Mouse (Mus musculus) hindbrain, embryonic 13.5 days (tissue): Measurements from ENCODE around the gene Pkn1. TPM values are rescaled to one million over a fixed set of nuclear protein-coding genes. Genes with fewer than 3 reads are reported as not detected.

Experiments used
- ATAC-seq: fragments of 200-750 bp; cut with Nextera tagmentation; 2 replicates; pipeline ENCODE4 v1.8.0; 2017; ENCODE audit warnings: moderate TSS enrichment; ENCODE audit not compliant: low FRiP score
- H3K27ac ChIP-seq: fragments of 300-500 bp; sonication (generic); 2 replicates; pipeline ENCODE4 v1.5.1; 2015; ENCODE audit warnings: inconsistent platforms, mild to moderate bottlenecking, moderate library complexity
- H3K27me3 ChIP-seq: fragments of 300-500 bp; sonication (generic); 2 replicates; pipeline ENCODE4 v1.6.1; 2015; ENCODE audit warnings: mild to moderate bottlenecking, inconsistent platforms
- H3K36me3 ChIP-seq: fragments of 300-500 bp; sonication (generic); 2 replicates; pipeline ENCODE4 v1.6.1; 2015; ENCODE audit warnings: mild to moderate bottlenecking, inconsistent platforms
- H3K4me1 ChIP-seq: fragments of 300-500 bp; sonication (generic); replicated peaks from 2 replicates; pipeline ENCODE4 v1.6.1; 2015; ENCODE audit warnings: inconsistent platforms
- H3K4me2 ChIP-seq: fragments of 300-500 bp; sonication (generic); 2 replicates; pipeline ENCODE4 v1.6.1; 2015; ENCODE audit warnings: inconsistent platforms, mild to moderate bottlenecking, moderate library complexity
- H3K4me3 ChIP-seq: fragments of 300-500 bp; sonication (generic); 2 replicates; pipeline ENCODE4 v1.5.1; 2015; ENCODE audit warnings: mild to moderate bottlenecking, inconsistent platforms
- H3K9ac ChIP-seq: fragments of 300-500 bp; sonication (generic); 2 replicates; pipeline ENCODE4 v1.6.1; 2015; ENCODE audit warnings: mild to moderate bottlenecking, inconsistent platforms
- H3K9me3 ChIP-seq: fragments of 300-500 bp; sonication (generic); 2 replicates; pipeline ENCODE4 v1.6.1; 2016; ENCODE audit warnings: inconsistent platforms
- WGBS: fragments of 180-500 bp; shearing (Covaris S2); methylation state at CpG from one replicate; pipeline ENCODE4 v1.1.7; 2015; 5-methylcytosine and 5-hydroxymethylcytosine counted together
- polyA plus RNA-seq: library from polyadenylated mRNA; unstranded; fragments of >200 nt; fragmentation: Nextera tagmentation; extraction: Ambion mirVana; gene quantifications from 2 replicates; pipeline ENCODE4 v1.2.1, GENCODE M21; 2015

Pkn1 gene
- polyA plus RNA-seq, 1 experiment from 2014 or later, result 23.7 TPM

DNA sequence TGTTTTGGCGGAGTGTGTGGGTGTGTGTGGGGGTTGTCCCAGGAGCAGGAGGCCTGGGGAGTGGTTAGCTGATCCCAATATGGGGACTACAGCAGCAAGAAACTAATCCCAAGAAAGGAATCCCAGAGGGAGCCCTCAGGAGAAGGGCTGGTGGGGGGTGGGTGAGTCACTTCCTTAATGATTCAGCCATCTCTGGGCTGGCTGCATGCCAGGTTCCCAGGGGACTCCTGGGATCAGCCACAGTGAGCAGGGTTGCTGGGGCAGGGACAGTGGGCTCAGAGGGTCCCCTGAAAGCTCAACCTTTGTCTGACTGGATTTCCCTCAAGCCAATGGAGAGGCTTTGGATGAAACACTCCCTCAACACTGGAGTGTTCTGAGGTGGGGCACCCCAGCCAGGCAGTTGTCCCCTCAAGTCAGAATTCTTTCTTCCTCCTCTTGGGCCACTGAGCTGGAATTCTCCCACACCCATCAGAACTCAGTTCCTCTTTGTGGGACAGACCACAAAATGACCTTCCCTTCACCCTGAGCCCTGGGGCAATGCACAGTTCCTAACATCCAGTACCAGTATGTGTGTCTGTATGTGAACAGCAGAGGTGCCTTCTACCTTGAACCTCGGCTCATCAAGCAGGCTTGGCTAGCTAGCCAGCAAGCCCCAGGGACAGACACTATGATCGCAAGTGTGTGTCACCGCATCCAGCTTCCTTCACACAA, 39.0 kb upstream of the Pkn1 start:
- 61% methylated on average over 4 of the region's 4 CpGs for WGBS
- no peaks in the 10 kb centered on the region for H3K36me3 ChIP-seq
- peak overlapping the region; percentile 17; the same call in 1 of the 2 replicates for H3K4me2 ChIP-seq
- no peak for ATAC-seq
- H3K4me1 ChIP-seq, result peaks cover 25% of the 10 kb centered on the region
- peaks cover 58% of the 10 kb centered on the region for H3K27me3 ChIP-seq
- H3K9me3 ChIP-seq, result no peaks in the 10 kb centered on the region
- no peak overlapping the region for H3K4me3 ChIP-seq
- H3K9ac ChIP-seq, result no peak overlapping the region
- H3K27ac ChIP-seq, result no peak overlapping the region

DNA sequence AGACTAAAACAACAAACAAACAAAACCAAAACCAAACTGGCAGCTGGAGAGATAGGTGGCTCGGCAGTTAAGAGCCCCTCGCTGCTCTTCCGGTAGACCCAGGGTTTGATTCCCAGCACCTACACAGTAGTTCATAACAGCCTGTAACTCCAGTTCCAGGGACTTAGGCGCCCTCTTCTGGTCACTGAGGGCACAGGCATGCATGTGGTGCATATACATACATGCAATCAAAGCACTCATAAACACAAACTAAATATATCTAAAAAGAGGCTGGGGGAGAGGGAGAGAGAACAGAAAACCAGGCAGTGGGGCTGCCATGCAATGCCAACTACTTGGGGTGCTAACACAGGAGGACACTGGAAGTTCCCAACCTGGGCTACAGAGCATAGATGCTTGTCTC, 38.4 kb upstream of the Pkn1 start:
- H3K36me3 ChIP-seq, result no peaks in the 10 kb centered on the region
- no peaks in the 10 kb centered on the region for H3K9me3 ChIP-seq
- no peak overlapping the region for H3K27ac ChIP-seq
- no peak overlapping the region for H3K9ac ChIP-seq
- no peak for ATAC-seq
- WGBS, result 83% methylated on average over 4 of the region's 4 CpGs
- no peak overlapping the region for H3K4me2 ChIP-seq
- H3K4me3 ChIP-seq, result no peak overlapping the region
- H3K4me1 ChIP-seq, result peaks cover 25% of the 10 kb centered on the region
- H3K27me3 ChIP-seq, result peaks cover 51% of the 10 kb centered on the region

DNA sequence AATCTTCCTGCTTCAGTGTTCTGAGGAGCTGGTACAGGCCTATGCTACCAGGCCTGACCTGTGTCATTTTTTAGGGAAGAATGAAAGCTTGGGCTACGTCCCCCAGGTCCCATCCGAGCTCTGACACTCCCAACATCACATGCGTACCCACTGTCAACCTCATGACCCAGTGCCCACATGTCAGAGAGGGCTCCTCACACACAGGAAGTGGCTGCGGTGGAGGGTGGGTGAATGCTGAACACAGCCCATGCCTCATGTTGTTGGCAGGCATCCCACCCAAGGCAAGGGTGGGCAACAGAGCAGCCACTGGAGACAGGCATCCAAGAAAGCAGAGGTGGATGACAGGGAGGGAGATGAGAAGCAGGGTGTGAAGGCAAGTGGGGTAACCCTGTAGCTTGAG, 37.7 kb upstream of the Pkn1 start:
- H3K27ac ChIP-seq, result no peak overlapping the region
- H3K27me3 ChIP-seq, result peaks cover 44% of the 10 kb centered on the region
- H3K9me3 ChIP-seq, result no peaks in the 10 kb centered on the region
- H3K4me2 ChIP-seq, result no peak overlapping the region
- 91% methylated on average over 4 of the region's 4 CpGs for WGBS
- ATAC-seq, result no peak
- H3K9ac ChIP-seq, result no peak overlapping the region
- H3K4me3 ChIP-seq, result no peak overlapping the region
- H3K4me1 ChIP-seq, result peaks cover 25% of the 10 kb centered on the region
- H3K36me3 ChIP-seq, result no peaks in the 10 kb centered on the region

DNA sequence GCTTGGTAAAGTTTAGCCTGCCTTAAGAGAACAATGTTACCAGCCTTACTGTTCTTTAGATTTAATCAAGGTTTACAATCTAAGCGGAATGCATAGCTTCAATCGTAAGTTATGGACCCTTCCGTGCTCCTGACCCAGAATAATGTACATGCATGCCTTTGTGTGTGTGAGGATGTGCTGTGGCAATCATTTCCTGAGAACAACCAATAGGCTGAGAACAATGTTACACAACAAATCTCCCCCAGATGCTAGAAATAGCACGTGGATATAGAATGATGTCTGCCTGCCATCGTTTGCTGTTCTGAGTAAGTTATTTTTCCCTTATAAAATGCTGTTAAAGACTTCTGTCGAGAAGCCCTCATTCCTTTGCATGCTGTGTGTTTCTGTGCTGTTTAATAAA, 33.9 kb upstream of the Pkn1 start:
- ATAC-seq, result no peak

DNA sequence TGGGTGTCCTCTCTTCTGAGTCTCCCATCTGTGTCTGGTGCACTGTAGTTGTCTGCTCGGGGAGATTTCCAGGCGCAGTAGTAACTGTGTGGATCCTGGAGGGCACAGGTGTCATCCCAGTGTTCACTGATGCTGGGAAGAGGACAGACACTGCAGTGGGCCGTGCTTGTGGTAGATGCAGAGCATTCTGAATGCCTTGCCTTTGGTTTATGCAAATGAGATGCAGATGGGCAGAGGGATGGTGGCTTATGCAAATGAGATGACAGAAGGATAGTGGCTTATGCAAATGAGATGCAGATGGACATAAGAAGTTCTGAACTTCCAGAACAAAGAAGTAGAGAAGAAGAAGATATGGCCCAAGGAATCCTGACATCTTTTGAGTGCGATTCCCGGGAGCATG, 32.9 kb upstream of the Pkn1 start:
- Histone ChIP-seq H3K27me3 (peaks cover 10% of the 10 kb centered on the region; the same call in 1 of the 2 replicates), H3K9ac (no peak overlapping the region), H3K4me1 (no peaks in the 10 kb centered on the region), H3K27ac (no peak overlapping the region), H3K4me2 (no peak overlapping the region), H3K9me3 (no peaks in the 10 kb centered on the region), H3K4me3 (no peak overlapping the region), H3K36me3 (no peaks in the 10 kb centered on the region)
- 66% methylated on average over 5 of the region's 5 CpGs for WGBS
- ATAC-seq, result no peak

More for the DNA sequence above, 33.9 kb upstream of the Pkn1 start:
- Histone ChIP-seq H3K27ac (no peak overlapping the region), H3K4me3 (no peak overlapping the region), H3K9me3 (no peaks in the 10 kb centered on the region), H3K4me1 (peaks cover 7% of the 10 kb centered on the region; the same call in 1 of the 2 replicates), H3K36me3 (no peaks in the 10 kb centered on the region), H3K9ac (no peak overlapping the region), H3K4me2 (no peak overlapping the region), H3K27me3 (peaks cover 12% of the 10 kb centered on the region; the same call in 1 of the 2 replicates)
- WGBS, result 85% methylated on average over 6 of the region's 6 CpGs

DNA sequence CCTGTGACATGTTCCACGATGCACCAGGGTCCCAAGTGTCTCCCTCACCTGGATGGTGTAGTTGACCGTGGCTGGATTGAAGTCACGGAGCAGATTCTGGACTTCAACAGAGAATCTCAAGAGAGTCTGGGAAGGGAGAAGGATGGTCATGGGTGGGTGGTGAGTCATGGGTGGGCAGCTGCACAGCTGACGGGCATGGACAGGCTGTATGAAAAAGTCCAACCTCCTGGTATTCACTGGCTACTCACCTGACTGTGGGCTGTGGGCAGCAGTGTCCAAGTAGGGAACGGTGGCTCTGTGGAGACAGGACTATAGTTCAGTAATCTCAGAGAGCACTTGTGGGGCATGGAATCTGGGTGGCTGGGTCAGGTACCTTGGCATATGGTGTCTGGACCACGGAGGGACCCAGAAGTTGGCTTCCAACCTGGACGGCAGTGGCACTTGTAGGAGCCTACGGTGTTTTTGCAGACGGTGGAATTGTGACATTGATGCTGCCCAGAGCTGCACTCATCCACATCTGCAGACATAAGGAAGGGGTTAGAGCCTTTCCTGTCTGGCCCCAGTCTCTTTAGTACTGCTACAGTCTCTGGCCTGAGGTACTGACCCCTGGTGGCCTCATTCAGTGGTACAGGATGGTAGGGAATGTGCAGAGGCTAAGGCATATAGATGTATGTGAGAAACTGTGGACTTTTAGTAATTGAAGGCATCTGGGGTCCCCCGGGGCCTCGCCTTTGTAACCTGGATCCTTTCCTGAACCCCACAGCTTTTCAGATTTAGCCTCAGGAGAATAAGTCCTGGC, 30.2 kb upstream of the Pkn1 start:
- Histone ChIP-seq H3K36me3 (peaks cover 20% of the 10 kb centered on the region), H3K27ac (no peak overlapping the region), H3K4me3 (no peak overlapping the region), H3K4me2 (no peak overlapping the region), H3K4me1 (no peaks in the 10 kb centered on the region), H3K9ac (no peak overlapping the region), H3K9me3 (no peaks in the 10 kb centered on the region), H3K27me3 (peaks cover 8% of the 10 kb centered on the region; the same call in 1 of the 2 replicates)
- ATAC-seq, result no peak
- 84% methylated on average over 11 of the region's 11 CpGs for WGBS

DNA sequence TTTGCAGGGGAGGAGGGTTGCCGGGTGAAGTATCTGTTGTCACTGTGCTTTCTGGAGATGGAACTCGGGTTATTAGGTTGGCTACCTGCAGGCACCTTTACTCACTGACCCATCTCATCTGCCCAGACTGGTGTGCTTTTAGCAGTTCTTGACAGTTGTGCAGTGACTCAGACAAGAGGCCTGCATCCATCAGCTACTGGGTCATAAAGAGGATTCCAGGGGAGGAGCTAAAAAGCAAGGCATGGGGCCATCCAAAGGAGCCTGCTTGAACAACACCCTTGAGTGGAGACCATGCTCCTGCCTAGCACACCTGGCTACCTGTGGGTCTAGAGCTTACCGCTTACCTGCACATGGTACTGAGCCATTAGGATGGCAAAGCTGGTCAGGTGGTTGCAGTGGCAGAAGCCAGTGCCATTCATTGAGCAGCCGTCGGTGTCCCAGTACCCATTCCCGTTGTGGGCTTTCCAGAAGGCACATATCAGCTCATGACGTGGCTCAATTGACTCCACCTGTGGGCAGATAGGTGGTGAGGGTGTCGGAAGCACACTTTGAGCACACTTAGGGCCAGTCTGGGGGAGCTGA, 26.6 kb upstream of the Pkn1 start:
- 96% methylated on average over 8 of the region's 8 CpGs for WGBS
- H3K27ac ChIP-seq, result no peak overlapping the region
- H3K36me3 ChIP-seq, result peaks cover 56% of the 10 kb centered on the region
- H3K27me3 ChIP-seq, result 0 out of 2 replicates have a peak, but pooled peaks cover 3% of the 10 kb centered on the region
- no peaks in the 10 kb centered on the region for H3K4me1 ChIP-seq
- H3K4me2 ChIP-seq, result no peak overlapping the region
- ATAC-seq, result no peak
- H3K4me3 ChIP-seq, result no peak overlapping the region
- H3K9ac ChIP-seq, result no peak overlapping the region
- H3K9me3 ChIP-seq, result no peaks in the 10 kb centered on the region

DNA sequence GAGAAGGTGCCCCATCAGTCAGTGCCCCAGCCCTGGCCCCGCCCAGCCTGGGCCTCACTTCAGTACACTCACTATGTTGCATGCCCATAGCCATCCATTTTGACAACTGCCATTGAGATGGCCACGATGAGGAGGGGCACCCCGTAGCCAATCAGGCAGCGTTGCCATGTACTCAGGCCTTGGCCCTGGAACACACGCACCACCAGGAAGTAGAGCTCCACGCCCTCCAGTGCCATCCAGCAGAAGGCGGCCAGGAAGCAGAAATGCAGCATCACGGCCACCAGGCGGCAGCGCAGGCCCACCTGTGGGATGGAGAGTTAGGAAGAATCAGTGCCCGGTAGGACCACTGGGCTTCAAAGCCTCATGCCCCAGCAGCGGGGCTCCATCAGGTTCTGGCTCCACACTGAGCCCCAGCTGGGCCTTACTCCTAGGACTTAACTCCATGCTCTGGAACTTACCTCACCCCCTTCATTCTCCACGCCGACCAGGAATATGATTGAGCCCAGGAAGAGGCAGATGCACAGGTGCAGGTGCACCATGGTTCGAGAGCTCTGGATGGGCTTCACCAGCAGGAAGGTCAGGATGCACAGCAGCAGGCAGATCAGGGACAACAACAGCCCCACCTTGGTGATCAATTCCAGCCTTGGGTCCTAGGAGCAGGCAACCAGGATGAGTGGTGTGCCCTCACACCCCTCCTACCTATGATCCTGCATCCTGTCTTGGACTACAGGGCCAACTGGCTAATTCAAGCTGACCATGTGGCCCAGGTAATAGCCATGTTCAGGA, 25.9 kb upstream of the Pkn1 start:
- no peaks in the 10 kb centered on the region for H3K4me1 ChIP-seq
- H3K27ac ChIP-seq, result no peak overlapping the region
- no peaks in the 10 kb centered on the region for H3K27me3 ChIP-seq
- peaks cover 63% of the 10 kb centered on the region for H3K36me3 ChIP-seq
- H3K9ac ChIP-seq, result no peak overlapping the region
- no peak overlapping the region for H3K4me2 ChIP-seq
- 49% methylated on average over 15 of the region's 15 CpGs for WGBS
- no peak overlapping the region for H3K4me3 ChIP-seq
- peak; percentile 45 for ATAC-seq
- H3K9me3 ChIP-seq, result no peaks in the 10 kb centered on the region

DNA sequence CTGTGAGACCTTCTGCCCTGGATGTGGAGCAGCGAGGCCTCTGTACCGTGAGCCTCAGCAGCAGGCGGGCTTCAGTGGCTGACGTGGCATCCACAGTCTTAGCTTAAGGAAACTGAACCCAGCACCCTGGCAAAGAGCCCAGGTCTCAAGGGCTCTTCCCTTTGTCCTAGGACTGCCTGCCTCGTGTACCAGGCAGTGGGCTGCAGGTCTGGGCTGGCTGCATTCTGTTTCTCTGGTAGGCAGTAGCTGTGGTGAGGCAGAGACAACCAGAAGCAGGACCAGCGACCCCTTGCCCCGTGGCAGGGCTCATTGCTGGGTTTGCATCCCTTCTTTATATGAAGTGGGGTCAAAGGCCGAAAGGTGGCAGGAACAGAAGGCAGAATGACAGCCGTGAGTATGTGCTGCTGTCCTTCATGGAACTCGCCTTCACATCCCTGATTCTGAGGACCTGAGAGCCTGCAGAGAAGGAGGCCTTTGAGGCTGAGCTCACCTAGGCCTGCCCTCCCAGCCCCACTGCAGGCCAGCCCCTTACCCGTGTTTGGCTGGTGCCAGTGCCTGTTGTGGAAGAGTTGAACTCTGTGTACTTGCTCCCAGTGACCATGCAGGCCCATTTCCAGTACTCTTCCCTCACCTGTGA, 24.6 kb upstream of the Pkn1 start:
- H3K4me2 ChIP-seq, result no peak overlapping the region
- no peaks in the 10 kb centered on the region for H3K9me3 ChIP-seq
- no peak overlapping the region for H3K4me3 ChIP-seq
- peaks cover 69% of the 10 kb centered on the region for H3K36me3 ChIP-seq
- no peak for ATAC-seq
- H3K27ac ChIP-seq, result no peak overlapping the region
- H3K27me3 ChIP-seq, result no peaks in the 10 kb centered on the region
- H3K4me1 ChIP-seq, result no peaks in the 10 kb centered on the region
- 87% methylated on average over 11 of the region's 11 CpGs for WGBS
- no peak overlapping the region for H3K9ac ChIP-seq

DNA sequence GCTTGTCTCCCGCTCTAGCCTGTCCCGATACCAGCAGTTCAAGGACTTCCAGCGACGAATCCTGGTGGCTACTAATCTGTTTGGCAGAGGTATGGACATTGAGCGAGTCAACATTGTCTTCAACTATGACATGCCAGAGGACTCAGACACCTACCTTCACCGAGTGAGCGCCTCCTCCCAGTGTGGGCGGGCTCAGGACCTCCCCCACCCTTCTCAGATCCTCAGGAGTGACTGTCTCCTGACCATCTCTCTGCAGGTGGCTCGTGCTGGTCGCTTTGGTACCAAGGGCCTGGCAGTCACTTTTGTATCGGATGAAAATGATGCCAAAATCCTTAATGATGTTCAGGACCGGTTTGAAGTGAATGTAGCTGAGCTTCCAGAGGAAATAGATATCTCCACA, 23.7 kb upstream of the Pkn1 start:
- Histone ChIP-seq H3K9me3 (no peaks in the 10 kb centered on the region), H3K9ac (no peak overlapping the region), H3K36me3 (peaks cover 69% of the 10 kb centered on the region), H3K4me1 (0 out of 2 replicates have a peak, but pooled peaks cover 6% of the 10 kb centered on the region), H3K4me3 (no peak overlapping the region), H3K27ac (no peak overlapping the region), H3K27me3 (no peaks in the 10 kb centered on the region), H3K4me2 (no peak overlapping the region)
- 89% methylated on average over 12 of the region's 12 CpGs for WGBS
- no peak for ATAC-seq

DNA sequence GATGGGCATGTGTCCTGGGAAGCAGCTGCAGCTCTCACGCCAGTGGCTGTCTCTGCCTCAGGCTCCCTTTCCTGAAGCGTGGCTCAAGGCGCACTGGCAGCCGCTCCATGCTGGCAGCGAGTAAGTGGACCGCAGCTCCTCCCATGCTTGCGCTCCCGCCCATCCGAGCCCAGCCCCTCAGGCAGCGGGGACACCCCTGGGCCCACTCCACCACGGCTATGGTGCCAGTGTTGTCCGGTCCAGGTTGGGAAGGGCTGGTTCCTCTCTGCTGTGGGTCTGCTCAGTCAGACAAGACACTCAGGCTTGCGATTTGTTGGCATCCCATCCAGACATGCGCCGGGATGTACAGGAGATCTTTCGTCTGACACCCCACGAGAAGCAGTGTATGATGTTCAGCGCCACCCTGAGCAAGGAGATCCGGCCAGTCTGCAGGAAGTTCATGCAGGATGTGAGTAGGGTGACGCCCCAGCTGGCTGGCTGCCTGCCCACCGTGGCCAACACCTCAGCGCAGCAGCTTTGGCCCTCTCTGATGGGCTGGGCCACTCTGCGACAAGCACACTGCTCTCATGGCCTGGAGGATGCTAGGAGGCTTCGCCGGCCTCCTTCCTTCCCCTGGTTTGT, 22.5 kb upstream of the Pkn1 start:
- no peak overlapping the region for H3K4me3 ChIP-seq
- H3K9me3 ChIP-seq, result no peaks in the 10 kb centered on the region
- no peak overlapping the region for H3K27ac ChIP-seq
- H3K9ac ChIP-seq, result no peak overlapping the region
- no peak for ATAC-seq
- WGBS, result 90% methylated on average over 25 of the region's 25 CpGs
- no peaks in the 10 kb centered on the region for H3K27me3 ChIP-seq
- H3K4me1 ChIP-seq, result peaks cover 16% of the 10 kb centered on the region
- peaks cover 69% of the 10 kb centered on the region for H3K36me3 ChIP-seq
- H3K4me2 ChIP-seq, result no peak overlapping the region
